Mouse (Mus musculus) CH12.LX (cell line): ENCODE results near the gene Ddi2. TPM values are rescaled to one million over a fixed set of nuclear protein-coding genes. Genes with fewer than 3 reads are reported as not detected.

ENCODE experiments used
- DNase-seq: peaks from one replicate; pipeline ENCODE4 v3.0.0-alpha.2; 2013; ENCODE audit errors: extremely low read depth
- H3K27ac ChIP-seq: 2 replicates; pipeline ENCODE4 v1.5.1; 2012; ENCODE audit warnings: low read depth, mild to moderate bottlenecking, control low read depth, moderate library complexity; ENCODE audit not compliant: insufficient read depth
- H3K27me3 ChIP-seq: replicated peaks from 2 replicates; pipeline ENCODE3; 2012; ENCODE audit warnings: inconsistent platforms
- H3K36me3 ChIP-seq, 2 experiments: replicated peaks in 1 of 2; 2 replicates each; pipeline versions ENCODE3 to v1.6.1; 2012; ENCODE audit warnings: inconsistent platforms in 1 of 2, low read length in 1 of 2, mild to moderate bottlenecking in 1 of 2, mixed read lengths in 1 of 2, moderate library complexity in 1 of 2; ENCODE audit not compliant: control insufficient read depth in 1 of 2, insufficient read depth in 1 of 2
- H3K4me1 ChIP-seq, 2 experiments: 2 replicates each; pipeline ENCODE4 v1.6.1; 2012; ENCODE audit warnings: inconsistent platforms in 1 of 2, moderate library complexity in 1 of 2; ENCODE audit not compliant: insufficient read depth in 2 of 2, control insufficient read depth in 1 of 2
- H3K4me2 ChIP-seq: 2 replicates; pipeline ENCODE4 v1.6.1; 2012; ENCODE audit warnings: low read depth, mild to moderate bottlenecking, control low read depth; ENCODE audit not compliant: poor library complexity, insufficient read depth, severe bottlenecking
- H3K4me3 ChIP-seq, 3 experiments: fragments of 150-350 bp in 1 of 3; sonication (generic) in 1 of 3; replicated peaks in 1 of 3; 2 replicates each; pipeline versions ENCODE3 to v1.5.1; 2011 to 2012; ENCODE audit warnings: low read depth in 2 of 3, low read length in 2 of 3, mild to moderate bottlenecking in 2 of 3, moderate library complexity in 2 of 3, control low read depth in 1 of 3, improper control_type of control experiment in 1 of 3, inconsistent platforms in 1 of 3, mixed read lengths in 1 of 3; ENCODE audit not compliant: poor library complexity in 1 of 3
- H3K79me2 ChIP-seq: replicated peaks from 2 replicates; pipeline ENCODE4 v1.6.1; 2012; ENCODE audit warnings: mild to moderate bottlenecking, moderate library complexity; ENCODE audit not compliant: control insufficient read depth, poor library complexity, insufficient read depth, severe bottlenecking; ENCODE audit errors: extremely low read depth
- H3K9ac ChIP-seq: 2 replicates; pipeline ENCODE4 v1.6.1; 2012; ENCODE audit warnings: low read depth, mild to moderate bottlenecking, control low read depth, moderate library complexity; ENCODE audit not compliant: insufficient read depth
- H3K9me3 ChIP-seq: replicated peaks from 2 replicates; pipeline ENCODE3; 2012; ENCODE audit warnings: low read length, inconsistent platforms, mixed read lengths
- BHLHE40 ChIP-seq: IDR thresholded peaks from 2 replicates; pipeline ENCODE4 v1.6.1; 2011; ENCODE audit warnings: mild to moderate bottlenecking, low read depth, low read length, improper control_type of control experiment
- CHD1 ChIP-seq: IDR thresholded peaks from 2 replicates; pipeline ENCODE4 v1.6.1; 2012; ENCODE audit warnings: low read depth, low read length, improper control_type of control experiment, inconsistent platforms
- CTCF ChIP-seq, 2 experiments: IDR thresholded peaks in 1 of 2; conservative IDR thresholded peaks in 1 of 2; 2 replicates each; pipeline ENCODE4 v1.5.1; 2011 to 2012; ENCODE audit warnings: low read depth in 2 of 2, low read length in 2 of 2, improper control_type of control experiment in 1 of 2, inconsistent platforms in 1 of 2, mild to moderate bottlenecking in 1 of 2, moderate library complexity in 1 of 2
- E2F4 ChIP-seq: IDR thresholded peaks from 2 replicates; pipeline ENCODE4 v1.6.1; 2011; ENCODE audit warnings: low read depth, low read length, improper control_type of control experiment; ENCODE audit not compliant: insufficient replicate concordance
- EP300 ChIP-seq: IDR thresholded peaks from 2 replicates; pipeline ENCODE4 v1.6.1; 2011; ENCODE audit warnings: low read length, improper control_type of control experiment
- ETS1 ChIP-seq: conservative IDR thresholded peaks from 2 replicates; pipeline ENCODE4 v1.6.1; 2012; ENCODE audit warnings: low read depth, mild to moderate bottlenecking, inconsistent platforms, low read length, improper control_type of control experiment, moderate library complexity
- HCFC1 ChIP-seq: IDR thresholded peaks from 2 replicates; pipeline ENCODE4 v1.6.1; 2012; ENCODE audit warnings: low read depth, mild to moderate bottlenecking, inconsistent platforms, low read length, improper control_type of control experiment
- JUN ChIP-seq: IDR thresholded peaks from 2 replicates; pipeline ENCODE4 v1.6.1; 2011; ENCODE audit warnings: low read depth, mild to moderate bottlenecking, low read length, improper control_type of control experiment, moderate library complexity; ENCODE audit not compliant: insufficient read depth
- JUND ChIP-seq: conservative IDR thresholded peaks from 2 replicates; pipeline ENCODE4 v1.6.1; 2011; ENCODE audit warnings: low read depth, low read length, improper control_type of control experiment
- KAT2A ChIP-seq: IDR thresholded peaks from 2 replicates; pipeline ENCODE4 v1.6.1; 2012; ENCODE audit warnings: low read length, improper control_type of control experiment, inconsistent platforms; ENCODE audit not compliant: insufficient replicate concordance
- MAX ChIP-seq: IDR thresholded peaks from 2 replicates; pipeline ENCODE4 v1.6.1; 2011; ENCODE audit warnings: low read length, improper control_type of control experiment
- MAZ ChIP-seq: IDR thresholded peaks from 2 replicates; pipeline ENCODE4 v1.6.1; 2012; ENCODE audit warnings: low read depth, mild to moderate bottlenecking, inconsistent platforms, low read length, improper control_type of control experiment, moderate library complexity
- MEF2A ChIP-seq: IDR thresholded peaks from 2 replicates; pipeline ENCODE4 v1.6.1; 2014; ENCODE audit warnings: low read depth, mild to moderate bottlenecking, inconsistent platforms, low read length, improper control_type of control experiment, borderline replicate concordance
- MXI1 ChIP-seq: IDR thresholded peaks from 2 replicates; pipeline ENCODE4 v1.6.1; 2011; ENCODE audit warnings: mild to moderate bottlenecking, low read depth, low read length, improper control_type of control experiment
- MYC ChIP-seq: IDR thresholded peaks from 2 replicates; pipeline ENCODE4 v1.6.1; 2011; ENCODE audit warnings: low read depth, mild to moderate bottlenecking, improper control_type of control experiment, low read length
- POLR2A ChIP-seq: IDR thresholded peaks from 2 replicates; pipeline ENCODE4 v1.6.1; 2011; ENCODE audit warnings: low read depth, mild to moderate bottlenecking, improper control_type of control experiment, low read length
- POLR2AphosphoS2 ChIP-seq: IDR thresholded peaks from 2 replicates; pipeline ENCODE4 v1.6.1; 2011; ENCODE audit warnings: low read depth, low read length, improper control_type of control experiment
- RAD21 ChIP-seq: IDR thresholded peaks from 2 replicates; pipeline ENCODE4 v1.6.1; 2011; ENCODE audit warnings: low read depth, mild to moderate bottlenecking, low read length, improper control_type of control experiment, moderate library complexity
- RCOR1 ChIP-seq: conservative IDR thresholded peaks from 2 replicates; pipeline ENCODE4 v1.6.1; 2012; ENCODE audit warnings: low read depth, mild to moderate bottlenecking, inconsistent platforms, low read length, improper control_type of control experiment
- SIN3A ChIP-seq: IDR thresholded peaks from 2 replicates; pipeline ENCODE4 v1.6.1; 2012; ENCODE audit warnings: low read length, improper control_type of control experiment, inconsistent platforms
- SMC3 ChIP-seq: IDR thresholded peaks from 2 replicates; pipeline ENCODE4 v1.6.1; 2011; ENCODE audit warnings: low read depth, low read length, improper control_type of control experiment
- UBTF ChIP-seq: IDR thresholded peaks from 2 replicates; pipeline ENCODE4 v1.6.1; 2012; ENCODE audit warnings: low read depth, mild to moderate bottlenecking, inconsistent platforms, low read length, improper control_type of control experiment, moderate library complexity
- USF1 ChIP-seq: IDR thresholded peaks from 2 replicates; pipeline ENCODE4 v1.6.1; 2014; ENCODE audit warnings: low read depth, mild to moderate bottlenecking, inconsistent platforms, low read length, improper control_type of control experiment
- ZC3H11A ChIP-seq: IDR thresholded peaks from 2 replicates; pipeline ENCODE4 v1.6.1; 2012; ENCODE audit warnings: low read depth, mild to moderate bottlenecking, inconsistent platforms, low read length, improper control_type of control experiment
- ZMIZ1 ChIP-seq: IDR thresholded peaks from 2 replicates; pipeline ENCODE4 v1.6.1; 2012; ENCODE audit warnings: low read depth, mild to moderate bottlenecking, inconsistent platforms, low read length, improper control_type of control experiment
- dilution Hi-C: fragments of 300-500 bp; cut with MboI; formaldehyde crosslinking; loops from 2 replicates; pipeline ENCODE4 v1.14.3; 2020; ENCODE audit warnings: low sequenced_read_pairs; ENCODE audit not compliant: extremely low pct_unique_long_range_greater_than_20kb, extremely low pct_ligation_motif_present
- in situ Hi-C: fragments of 300-500 bp; cut with MboI; formaldehyde crosslinking; loops from 3 replicates; pipeline ENCODE4 v1.14.3; 2019; ENCODE audit warnings: low sequenced_read_pairs, low pct_ligation_motif_present, low pct_unique_long_range_greater_than_20kb, mixed read lengths
- polyA plus RNA-seq: library from polyadenylated mRNA; unstranded; fragments of >175 nt; gene quantifications from 2 replicates; pipeline ENCODE4 v1.2.1, GENCODE M21; 2012; ENCODE audit warnings: low read depth; ENCODE audit not compliant: insufficient read length
- total RNA-seq, 2 experiments: library from RNA; depleted of rRNA; stranded (reverse); fragments of 300-350 nt in 1 of 2; fragments of >200 nt in 1 of 2; gene quantifications; 2 replicates each; pipeline ENCODE4 v1.2.3; 2012 to 2014

Ddi2 gene
- total and polyA plus RNA-seq, 3 experiments = 18.0 to 37.3 (median 19.9) TPM

DNA sequence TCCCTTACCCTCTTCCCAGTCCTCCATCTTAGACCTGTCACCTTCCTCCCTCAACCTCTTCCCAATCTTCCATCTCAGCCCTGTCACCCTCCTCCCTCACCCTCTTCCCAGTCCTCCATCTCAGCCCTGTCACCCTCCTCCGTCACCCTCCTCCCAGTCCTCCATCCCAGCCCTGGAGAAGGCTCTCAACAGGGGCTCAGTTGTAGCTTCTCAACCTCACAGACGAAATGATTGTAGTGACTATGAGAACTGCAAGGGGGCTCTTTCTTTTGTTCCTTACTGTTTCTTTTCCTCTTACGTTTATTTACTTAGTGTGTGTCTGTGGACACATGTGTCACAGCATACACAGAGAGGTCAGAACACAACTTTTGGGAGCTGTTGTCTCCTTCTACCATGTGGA, 27.6 kb upstream of the Ddi2 start:
- Histone ChIP-seq H3K27ac (no peak overlapping the region), H3K4me2 (no peak overlapping the region), H3K9ac (no peak overlapping the region), H3K4me1 (peaks cover 0 to 4% of the 10 kb centered on the region in 2 experiments; a peak in 1 of 4 replicates), H3K36me3 (no peaks in the 10 kb centered on the region), H3K27me3 (no peaks in the 10 kb centered on the region), H3K4me3 (no peak overlapping the region)
- no peak for DNase-seq
- in situ Hi-C loops = no loop called here
- dilution Hi-C loops = no loop called here
- TF ChIP-seq MYC (no peak), JUND (no peak), MXI1 (no peak), HCFC1 (no peak), KAT2A (no peak), POLR2AphosphoS2 (no peak), ZC3H11A (no peak), JUN (no peak), MAX (no peak), E2F4 (no peak), SMC3 (no peak), UBTF (no peak), RAD21 (no peak), SIN3A (no peak), EP300 (no peak), POLR2A (no peak)
- TF ChIP-seq, all 38 proteins: peak for 0
- Histone ChIP-seq H3K9me3 (peaks cover 3% of the 10 kb centered on the region), H3K79me2 (no peaks in the 10 kb centered on the region)

DNA sequence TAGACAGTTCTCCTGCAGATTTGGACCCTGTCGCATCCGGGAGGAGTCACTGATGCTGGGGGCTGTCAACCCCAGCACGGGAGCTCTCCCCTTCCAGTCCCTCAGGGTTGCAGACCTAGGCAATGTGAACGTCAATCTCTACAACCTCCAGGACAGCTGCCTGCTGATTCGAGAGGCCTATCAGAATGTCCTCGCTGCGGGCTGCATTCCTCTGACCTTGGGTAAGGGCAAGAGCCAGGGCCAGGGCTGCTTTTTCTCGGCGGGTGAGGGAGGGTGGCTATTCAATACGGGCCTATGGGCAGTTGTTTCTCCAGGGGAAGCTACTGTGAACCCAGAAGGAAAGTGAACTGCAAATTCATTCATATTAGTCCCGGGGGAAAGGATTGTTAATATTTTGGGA, 26.3 kb upstream of the Ddi2 start:
- in situ Hi-C loops (no loop called here), dilution Hi-C loops (no loop called here)
- no peaks in the 10 kb centered on the region for H3K36me3 ChIP-seq
- peaks cover 0 to 4% of the 10 kb centered on the region in 2 experiments; a peak in 1 of 4 replicates for H3K4me1 ChIP-seq
- TF ChIP-seq UBTF (no peak), USF1 (no peak), EP300 (no peak), RCOR1 (no peak), ZC3H11A (no peak), BHLHE40 (no peak), MEF2A (no peak), MAZ (no peak), ZMIZ1 (no peak), SIN3A (no peak), RAD21 (no peak), MXI1 (no peak), CHD1 (no peak), JUN (no peak), ETS1 (no peak), MAX (no peak), CTCF (conservative IDR thresholded peaks at IDR 0.05 in 1 of 2, IDR thresholded peaks at IDR 0.05 in 1 of 2; ENCODE audit: low read depth in 2 of 2, low read length in 2 of 2) (no peak), E2F4 (no peak)
- no peak overlapping the region for H3K9ac ChIP-seq
- H3K27ac ChIP-seq = no peak overlapping the region
- no peak overlapping the region for H3K4me3 ChIP-seq
- no peak for DNase-seq
- H3K27me3 ChIP-seq = no peaks in the 10 kb centered on the region
- H3K79me2 ChIP-seq = no peaks in the 10 kb centered on the region
- peaks cover 2% of the 10 kb centered on the region for H3K9me3 ChIP-seq
- H3K4me2 ChIP-seq = no peak overlapping the region
